Mouse (Mus musculus): ENCODE results near the gene Kcnmb1. TPM values are rescaled to one million over a fixed set of nuclear protein-coding genes. Genes with fewer than 3 reads are reported as not detected.

Kcnmb1 gene
- polyA plus RNA-seq, 1 experiment from 2014 or later, result 0.13 TPM

GRCm38 (mm10) chr11:33946501-33946900 lies 16.3 kb upstream of the Kcnmb1 start:
- no peak overlapping the region for H3K4me3 ChIP-seq
- no peak overlapping the region for H3K9ac ChIP-seq
- H3K27ac ChIP-seq, result no peak overlapping the region
- H3K27me3 ChIP-seq, result no peaks in the 10 kb centered on the region
- no peaks in the 10 kb centered on the region for H3K36me3 ChIP-seq
- H3K4me1 ChIP-seq, result no peaks in the 10 kb centered on the region
- ATAC-seq (ENCODE audit: insufficient number of reproducible peaks, insufficient read depth, low FRiP score, low TSS enrichment), result no peak
- 84% methylated on average over 4 of the region's 4 CpGs for WGBS
- no peaks in the 10 kb centered on the region for H3K9me3 ChIP-seq
- H3K4me2 ChIP-seq (replicated peaks), result no peak overlapping the region

GRCm38 (mm10) chr11:33951155-33951554 lies 11.7 kb upstream of the Kcnmb1 start:
- ATAC-seq (ENCODE audit: insufficient number of reproducible peaks, insufficient read depth, low FRiP score, low TSS enrichment), result no peak
- Histone ChIP-seq H3K9ac (no peak overlapping the region), H3K36me3 (no peaks in the 10 kb centered on the region), H3K27ac (no peak overlapping the region), H3K27me3 (no peaks in the 10 kb centered on the region), H3K4me2 (replicated peaks) (no peak overlapping the region), H3K4me1 (no peaks in the 10 kb centered on the region), H3K9me3 (no peaks in the 10 kb centered on the region), H3K4me3 (no peak overlapping the region)
- WGBS, result 16% methylated on average over 5 of the region's 5 CpGs

GRCm38 (mm10) chr11:33951684-33952625 lies 10.9 kb upstream of the Kcnmb1 start:
- no peak overlapping the region for H3K4me3 ChIP-seq
- no peak overlapping the region for H3K27ac ChIP-seq
- H3K27me3 ChIP-seq, result no peaks in the 10 kb centered on the region
- no peaks in the 10 kb centered on the region for H3K36me3 ChIP-seq
- H3K4me2 ChIP-seq (replicated peaks), result no peak overlapping the region
- H3K4me1 ChIP-seq, result no peaks in the 10 kb centered on the region
- no peak overlapping the region for H3K9ac ChIP-seq
- WGBS, result 77% methylated on average over 8 of the region's 8 CpGs
- ATAC-seq (ENCODE audit: insufficient number of reproducible peaks, insufficient read depth, low FRiP score, low TSS enrichment), result no peak
- no peaks in the 10 kb centered on the region for H3K9me3 ChIP-seq

- WGBS, result 71% methylated on average over 4 of the region's 4 CpGs
- ATAC-seq (ENCODE audit: insufficient number of reproducible peaks, insufficient read depth, low FRiP score, low TSS enrichment), result no peak
Observed at GRCm38 (mm10) chr11:33955982-33956381, 6.8 kb upstream of the Kcnmb1 start.

GRCm38 (mm10) chr11:33956623-33957022 lies 6.2 kb upstream of the Kcnmb1 start:
- ATAC-seq (ENCODE audit: insufficient number of reproducible peaks, insufficient read depth, low FRiP score, low TSS enrichment), result no peak
- no peaks in the 10 kb centered on the region for H3K36me3 ChIP-seq
- no peak overlapping the region for H3K9ac ChIP-seq
- no peak overlapping the region for H3K27ac ChIP-seq
- no peak overlapping the region for H3K4me2 ChIP-seq (replicated peaks)
- no peak overlapping the region for H3K4me3 ChIP-seq
- no peaks in the 10 kb centered on the region for H3K4me1 ChIP-seq
- H3K9me3 ChIP-seq, result no peaks in the 10 kb centered on the region
- H3K27me3 ChIP-seq, result no peaks in the 10 kb centered on the region
- WGBS, result 75% methylated on average over 5 of the region's 5 CpGs

More at GRCm38 (mm10) chr11:33955982-33956381, 6.8 kb upstream of the Kcnmb1 start:
- Histone ChIP-seq H3K27me3 (no peaks in the 10 kb centered on the region), H3K4me2 (replicated peaks) (no peak overlapping the region), H3K36me3 (no peaks in the 10 kb centered on the region), H3K4me1 (no peaks in the 10 kb centered on the region), H3K9ac (no peak overlapping the region), H3K9me3 (no peaks in the 10 kb centered on the region), H3K4me3 (no peak overlapping the region), H3K27ac (no peak overlapping the region)

GRCm38 (mm10) chr11:33957595-33957994 lies 5.2 kb upstream of the Kcnmb1 start:
- Histone ChIP-seq H3K4me1 (peaks cover 2% of the 10 kb centered on the region; the same call in 1 of the 2 replicates), H3K4me2 (replicated peaks) (no peak overlapping the region), H3K36me3 (no peaks in the 10 kb centered on the region), H3K4me3 (no peak overlapping the region), H3K27ac (no peak overlapping the region), H3K27me3 (no peaks in the 10 kb centered on the region), H3K9ac (no peak overlapping the region), H3K9me3 (no peaks in the 10 kb centered on the region)
- 91% methylated on average over 6 of the region's 6 CpGs for WGBS
- ATAC-seq (ENCODE audit: insufficient number of reproducible peaks, insufficient read depth, low FRiP score, low TSS enrichment), result no peak

- Histone ChIP-seq H3K9ac (no peak overlapping the region), H3K27ac (no peak overlapping the region), H3K4me1 (peaks cover 10% of the 10 kb centered on the region; the same call in 1 of the 2 replicates), H3K4me3 (no peak overlapping the region), H3K4me2 (replicated peaks) (no peak overlapping the region), H3K9me3 (no peaks in the 10 kb centered on the region), H3K27me3 (no peaks in the 10 kb centered on the region), H3K36me3 (no peaks in the 10 kb centered on the region)
- ATAC-seq (ENCODE audit: insufficient number of reproducible peaks, insufficient read depth, low FRiP score, low TSS enrichment), result no peak
- 81% methylated on average over 8 of the region's 8 CpGs for WGBS
Observed at GRCm38 (mm10) chr11:33958713-33959112, 4.1 kb upstream of the Kcnmb1 start.

- no peak overlapping the region for H3K27ac ChIP-seq
- no peaks in the 10 kb centered on the region for H3K9me3 ChIP-seq
- peaks cover 10% of the 10 kb centered on the region; the same call in 1 of the 2 replicates for H3K4me1 ChIP-seq
- no peaks in the 10 kb centered on the region for H3K36me3 ChIP-seq
- 53% methylated on average over 7 of the region's 7 CpGs for WGBS
- no peak for ATAC-seq (ENCODE audit: insufficient number of reproducible peaks, insufficient read depth, low FRiP score, low TSS enrichment)
- no peak overlapping the region for H3K9ac ChIP-seq
- no peak overlapping the region for H3K4me2 ChIP-seq (replicated peaks)
- H3K4me3 ChIP-seq, result no peak overlapping the region
- no peaks in the 10 kb centered on the region for H3K27me3 ChIP-seq
Observed at GRCm38 (mm10) chr11:33962178-33962577, 635 bp upstream of the Kcnmb1 start.

- H3K4me3 ChIP-seq, result no peak overlapping the region
- H3K36me3 ChIP-seq, result no peaks in the 10 kb centered on the region
- H3K4me2 ChIP-seq (replicated peaks), result no peak overlapping the region
- peaks cover 10% of the 10 kb centered on the region; the same call in 1 of the 2 replicates for H3K4me1 ChIP-seq
- H3K27ac ChIP-seq, result no peak overlapping the region
- no peak for ATAC-seq (ENCODE audit: insufficient number of reproducible peaks, insufficient read depth, low FRiP score, low TSS enrichment)
- WGBS, result 68% methylated on average over 2 of the region's 2 CpGs
- H3K9ac ChIP-seq, result no peak overlapping the region
- H3K27me3 ChIP-seq, result no peaks in the 10 kb centered on the region
- no peaks in the 10 kb centered on the region for H3K9me3 ChIP-seq
Observed at GRCm38 (mm10) chr11:33965380-33965779, 2.6 kb downstream of the Kcnmb1 start.

- H3K9me3 ChIP-seq, result no peaks in the 10 kb centered on the region
- no peak overlapping the region for H3K27ac ChIP-seq
- H3K4me1 ChIP-seq, result peaks cover 7% of the 10 kb centered on the region; the same call in 1 of the 2 replicates
- no peak overlapping the region for H3K4me2 ChIP-seq (replicated peaks)
- no peak overlapping the region for H3K9ac ChIP-seq
- no peak for ATAC-seq (ENCODE audit: insufficient number of reproducible peaks, insufficient read depth, low FRiP score, low TSS enrichment)
- H3K4me3 ChIP-seq, result no peak overlapping the region
- H3K36me3 ChIP-seq, result no peaks in the 10 kb centered on the region
- 83% methylated on average over 4 of the region's 4 CpGs for WGBS
- H3K27me3 ChIP-seq, result no peaks in the 10 kb centered on the region
Observed at GRCm38 (mm10) chr11:33967708-33968107, 4.9 kb downstream of the Kcnmb1 start.

GRCm38 (mm10) chr11:33969199-33969598 lies 6.4 kb downstream of the Kcnmb1 start:
- no peak overlapping the region for H3K4me2 ChIP-seq (replicated peaks)
- WGBS, result 64% methylated on average over 3 of the region's 3 CpGs
- no peak overlapping the region for H3K9ac ChIP-seq
- no peaks in the 10 kb centered on the region for H3K36me3 ChIP-seq
- H3K27me3 ChIP-seq, result no peaks in the 10 kb centered on the region
- no peak for ATAC-seq (ENCODE audit: insufficient number of reproducible peaks, insufficient read depth, low FRiP score, low TSS enrichment)
- no peak overlapping the region for H3K4me3 ChIP-seq
- no peak overlapping the region for H3K27ac ChIP-seq
- H3K9me3 ChIP-seq, result no peaks in the 10 kb centered on the region
- no peaks in the 10 kb centered on the region for H3K4me1 ChIP-seq

GRCm38 (mm10) chr11:33972114-33972513 lies 9.3 kb downstream of the Kcnmb1 start:
- no peak overlapping the region for H3K4me3 ChIP-seq
- H3K9me3 ChIP-seq, result no peaks in the 10 kb centered on the region
- no peak for ATAC-seq (ENCODE audit: insufficient number of reproducible peaks, insufficient read depth, low FRiP score, low TSS enrichment)
- no peak overlapping the region for H3K9ac ChIP-seq
- no peaks in the 10 kb centered on the region for H3K27me3 ChIP-seq
- no peaks in the 10 kb centered on the region for H3K36me3 ChIP-seq
- no peak overlapping the region for H3K4me2 ChIP-seq (replicated peaks)
- H3K27ac ChIP-seq, result no peak overlapping the region
- WGBS, result 73% methylated on average over 7 of the region's 7 CpGs
- no peaks in the 10 kb centered on the region for H3K4me1 ChIP-seq
